Mouse (Mus musculus) left cerebral cortex, adult 18-20 months (tissue): ENCODE data around the gene Klf1. TPM values are rescaled to one million over a fixed set of nuclear protein-coding genes. Genes with fewer than 3 reads are reported as not detected.

Experiments
- DNase-seq, 2 experiments: peaks; one replicate each; pipeline ENCODE4 v3.0.0; 2021 to 2022; ENCODE audit warnings: low spot score in 2 of 2, mixed read lengths in 1 of 2
- long read RNA-seq, 2 experiments: library from polyadenylated mRNA; stranded (forward); transcript quantifications; one replicate each; pipeline ENCODE4 v2.0.0; 2021
- total RNA-seq, 2 experiments: library from RNA; stranded (reverse); gene quantifications; 2 replicates each; pipeline ENCODE4 v1.2.3; 2021

Klf1 gene
- total RNA-seq: under 1 TPM in 1 of 2 experiments, not detected in 1; 0.28 TPM
- long read RNA-seq, experiment 1: 0 reads
- long read RNA-seq, experiment 2: 0 reads

DNA sequence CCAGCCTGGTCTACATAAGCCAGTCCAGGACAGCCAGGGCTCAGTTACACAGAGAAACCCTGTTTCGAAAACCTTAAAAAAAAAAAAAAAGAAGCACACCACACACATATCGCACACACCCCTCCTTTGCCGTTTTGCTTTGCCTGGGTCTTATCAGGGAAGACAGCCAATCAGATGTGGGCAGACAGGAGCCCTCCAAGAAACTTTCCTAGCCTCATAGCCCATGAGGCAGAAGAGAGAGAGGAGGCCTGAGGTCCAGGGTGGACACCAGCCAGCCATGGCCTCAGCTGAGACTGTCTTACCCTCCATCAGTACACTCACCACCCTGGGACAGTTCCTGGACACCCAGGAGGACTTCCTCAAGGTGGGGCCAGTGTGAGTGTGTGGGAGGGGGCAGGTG lies at the start of gene Klf1:
Gene Klf1 (plus strand): TSS at position 177 of the 400 bp plus-strand sequence.
- DNase-seq: no peak

DNA sequence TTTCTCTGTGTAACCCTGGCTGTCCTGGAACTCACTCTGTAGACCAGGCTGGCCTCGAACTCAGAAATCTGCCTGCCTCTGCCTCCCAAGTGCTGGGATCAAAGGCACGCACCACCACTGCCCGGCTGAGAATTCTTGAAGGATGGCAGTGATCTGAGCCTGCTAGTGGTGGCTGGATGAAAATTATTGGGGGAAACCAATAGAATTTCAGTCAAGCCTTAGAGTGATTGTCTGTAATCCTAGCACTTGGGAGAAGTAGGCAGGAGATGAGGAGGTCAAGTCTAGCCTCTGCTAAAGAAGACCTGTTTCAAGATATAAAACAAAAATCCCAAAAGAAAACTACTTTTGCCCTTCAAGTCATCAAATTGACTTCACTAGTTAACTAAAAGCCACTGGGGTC lies 45.3 kb upstream of the Klf1 start:
- no peak for DNase-seq

DNA sequence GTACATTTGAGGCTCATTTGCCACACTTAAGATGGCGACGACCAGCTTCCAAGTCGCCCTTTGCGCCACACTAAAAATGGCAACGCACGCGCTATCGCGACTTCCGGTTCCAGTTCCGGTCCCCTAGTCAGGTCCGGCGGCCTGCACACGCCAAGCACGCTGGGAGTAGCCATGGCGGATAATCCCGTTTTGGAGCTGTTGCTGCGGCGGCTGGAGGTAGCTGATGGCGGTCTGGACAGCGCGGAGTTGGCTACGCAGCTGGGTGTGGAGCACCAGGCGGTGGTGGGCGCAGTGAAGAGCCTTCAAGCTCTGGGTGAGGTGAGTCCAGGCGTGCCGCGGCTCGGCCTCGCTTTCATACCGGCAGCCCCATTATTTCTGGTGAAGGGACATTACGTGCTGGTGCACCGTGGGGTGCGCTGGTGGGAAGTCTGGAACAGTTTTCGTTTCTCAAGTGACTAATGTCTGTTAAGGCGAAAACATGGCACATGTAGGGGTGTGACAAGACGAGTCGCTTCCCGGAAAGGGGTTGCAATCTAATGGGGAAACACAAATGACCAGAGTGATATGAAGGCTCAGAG lies 44.8 kb upstream of the Klf1 start, which contains the start of gene Farsa:
Gene Farsa (plus strand): TSS at position 126 of the 578 bp plus-strand sequence.
- DNase-seq: peak; percentile 93 to 94

DNA sequence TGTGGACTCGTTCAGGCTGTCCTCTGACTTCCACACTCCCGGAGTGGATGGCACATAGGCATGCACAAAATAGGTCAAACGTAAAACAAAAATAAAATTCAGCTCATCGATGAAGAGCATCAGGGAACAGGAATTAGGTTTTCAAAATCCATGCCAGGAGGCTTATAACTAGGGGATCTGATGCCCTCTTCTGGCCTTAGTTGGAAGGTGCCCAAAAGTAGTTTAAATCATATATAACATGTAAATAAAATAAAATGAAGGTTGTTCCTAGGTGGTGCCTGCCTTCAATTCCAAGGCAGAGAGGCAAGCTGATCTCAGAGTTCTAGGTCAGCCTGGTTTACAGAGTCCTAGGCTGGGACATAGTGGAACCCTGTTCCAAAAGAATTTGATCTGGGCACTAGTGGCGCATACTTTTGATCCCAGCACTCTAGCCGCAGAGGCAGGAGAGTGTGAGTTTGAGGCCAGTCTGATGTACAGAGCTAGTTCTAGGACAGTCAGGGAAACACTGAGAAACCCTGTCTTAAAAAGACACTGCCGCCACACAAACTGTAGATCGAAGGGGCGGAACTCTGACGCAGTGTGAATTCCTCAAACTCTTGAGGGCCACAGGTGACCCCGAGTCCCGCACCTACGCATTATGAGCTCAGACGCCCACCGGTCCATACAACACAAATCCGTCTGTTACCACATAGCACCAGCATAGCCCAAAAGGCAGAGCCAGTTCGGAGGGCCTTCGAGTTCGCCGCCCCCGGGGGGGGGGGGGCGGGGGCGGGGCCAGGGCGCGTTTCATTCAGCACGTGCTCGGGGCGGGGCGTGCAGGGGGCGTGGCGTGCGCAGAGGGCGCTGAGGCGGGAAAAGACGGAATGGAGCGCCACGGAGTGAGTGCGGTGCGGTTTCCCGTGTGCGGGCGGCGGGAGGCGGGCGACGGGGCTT lies 30.1 kb upstream of the Klf1 start, which contains the start of gene Syce2:
Gene Syce2 (plus strand): TSS at position 736 of the 933 bp plus-strand sequence.
- DNase-seq: peak; percentile 48 to 49

DNA sequence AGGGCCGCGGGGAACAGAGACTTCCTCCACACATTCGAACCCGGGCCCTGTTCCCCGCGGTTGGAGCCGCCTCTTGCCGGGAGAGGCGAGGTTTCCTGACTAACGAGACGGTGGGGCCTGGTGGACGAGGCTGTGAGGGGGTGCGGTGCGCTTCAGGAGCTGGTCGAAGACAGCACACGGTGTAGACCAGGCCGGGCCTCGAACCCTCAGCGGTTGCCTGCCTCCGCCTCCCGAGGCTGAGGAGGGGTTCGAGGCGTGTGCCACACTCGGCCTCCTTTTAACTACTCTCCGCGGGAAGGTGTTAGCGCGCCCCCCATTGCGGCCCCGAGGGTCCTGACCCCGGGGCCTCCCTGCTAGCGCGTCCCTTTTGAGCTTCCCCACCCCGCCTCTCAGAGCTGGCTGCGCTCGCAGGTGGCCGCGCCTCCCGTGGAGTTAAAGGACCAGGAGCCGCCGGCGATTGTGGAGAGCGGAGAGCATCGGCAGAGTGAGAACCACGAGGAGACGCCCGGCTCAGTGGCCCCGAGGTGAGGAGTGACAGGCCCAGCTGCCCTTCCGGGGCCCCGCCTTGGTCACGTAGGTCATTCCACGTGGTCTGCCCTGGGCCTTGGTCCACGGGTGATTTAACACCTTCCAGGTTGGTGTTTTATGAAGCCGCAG lies 29.3 kb upstream of the Klf1 start:
- no peak for DNase-seq

DNA sequence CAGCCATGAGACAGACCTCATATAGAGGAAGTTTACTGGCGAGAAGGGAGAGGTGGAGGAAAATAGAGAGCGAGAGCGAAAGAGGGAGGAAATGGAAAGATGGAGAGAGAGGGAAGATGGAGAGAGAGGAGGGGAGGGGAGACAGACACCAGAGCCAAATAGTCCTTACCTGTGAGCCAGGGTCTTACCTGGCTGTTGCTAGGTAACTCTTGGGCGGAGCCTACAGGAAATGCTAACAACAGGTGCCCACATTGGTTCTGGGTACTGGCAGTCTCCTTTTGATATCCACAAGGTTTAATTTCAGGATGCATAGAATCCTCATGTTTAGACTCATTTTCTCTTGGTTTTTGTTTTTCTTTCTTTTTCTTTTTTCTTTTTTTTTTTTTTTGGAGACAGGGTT lies 28.7 kb upstream of the Klf1 start:
- DNase-seq: no peak

DNA sequence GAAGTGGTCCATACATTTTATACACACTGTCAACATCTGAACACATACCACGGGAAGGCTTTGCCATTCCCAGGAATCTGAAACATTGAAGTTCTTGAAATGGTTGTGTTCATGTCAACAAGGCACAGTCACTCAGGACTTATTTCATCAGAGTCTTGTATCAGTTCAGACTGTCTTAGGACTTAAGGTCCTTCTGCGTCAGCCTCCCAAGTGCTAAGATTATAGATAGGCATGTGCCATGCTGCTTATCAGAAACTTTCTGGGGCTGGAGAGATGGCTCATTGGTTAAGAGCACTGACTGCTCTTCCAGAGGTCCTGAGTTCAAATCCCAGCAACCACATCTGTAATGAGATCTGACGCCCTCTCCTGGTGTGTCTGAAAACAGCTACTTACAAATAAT lies 27.4 kb upstream of the Klf1 start:
- DNase-seq: no peak

DNA sequence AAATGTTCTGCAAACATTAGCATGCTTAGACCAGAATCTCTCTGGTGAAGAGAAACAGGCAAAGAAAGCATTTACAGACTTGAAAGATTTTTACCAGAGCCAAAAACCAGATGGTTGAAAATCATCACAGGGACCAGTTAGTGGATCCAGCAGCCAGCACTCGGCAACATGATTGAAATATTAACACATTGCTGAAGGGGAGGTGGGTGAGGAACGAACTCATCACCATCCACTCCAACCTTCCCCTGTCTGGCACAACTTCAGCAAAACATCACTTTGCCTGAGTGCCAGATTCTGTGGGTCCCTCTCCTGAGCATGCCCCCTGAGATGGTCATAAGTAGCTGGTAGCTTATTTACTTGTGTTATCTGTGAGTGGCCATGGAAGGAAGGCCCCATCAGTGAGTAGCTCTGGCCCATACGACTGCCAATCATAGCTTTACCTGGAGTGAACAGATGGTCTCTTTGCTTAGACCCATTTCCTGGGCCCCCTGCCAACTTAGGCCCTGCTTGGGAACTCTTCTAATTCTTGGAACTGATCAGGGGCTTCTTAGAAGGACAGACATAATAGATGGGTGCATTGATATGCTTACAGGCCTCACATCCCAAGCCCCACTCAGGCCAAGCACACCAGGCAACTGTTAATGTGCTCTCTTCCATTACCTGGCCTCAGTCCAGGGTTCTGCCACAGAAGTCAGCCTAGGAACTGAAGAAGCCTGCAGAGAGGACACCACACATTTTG lies 24.3 kb upstream of the Klf1 start:
- no peak for DNase-seq

DNA sequence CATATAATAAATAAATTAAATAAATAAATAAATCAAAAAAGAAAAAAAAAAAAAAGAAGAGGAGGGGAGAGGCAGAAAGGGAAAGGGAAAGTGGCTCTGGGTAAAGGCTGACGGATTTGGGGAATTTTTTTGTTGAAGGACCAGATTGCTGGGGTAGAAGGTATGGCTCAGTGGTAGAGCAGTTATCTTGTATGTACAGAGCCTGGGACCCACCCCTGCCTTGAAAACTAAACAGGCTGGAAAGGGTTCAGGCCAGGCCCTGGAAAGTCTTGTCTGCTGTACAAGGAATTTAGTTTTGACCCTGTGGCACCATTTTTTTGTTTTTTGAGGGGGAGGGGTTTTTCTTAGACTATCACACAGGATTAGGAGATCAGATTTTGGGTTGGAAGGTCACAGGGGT lies 22.8 kb upstream of the Klf1 start:
- no peak for DNase-seq

DNA sequence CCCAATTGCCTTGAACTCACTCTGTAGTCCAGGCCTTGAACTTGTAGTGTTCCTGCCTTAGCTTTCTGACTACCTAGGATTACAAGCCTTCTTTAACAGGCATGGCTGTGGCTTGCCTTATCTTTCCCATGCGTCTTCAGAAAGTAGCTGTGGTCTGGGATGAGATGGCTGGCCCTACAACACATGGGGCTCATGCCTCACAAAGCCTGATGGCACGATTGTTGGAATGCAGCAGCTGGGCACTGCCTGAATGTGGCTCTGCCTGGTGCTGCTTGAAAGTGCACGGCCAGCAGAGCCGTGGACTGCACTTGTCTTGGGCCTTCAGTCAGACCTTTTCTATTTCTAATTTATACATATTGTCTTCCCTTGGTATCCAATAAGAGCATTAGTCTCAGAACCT lies 17.0 kb upstream of the Klf1 start:
- no peak for DNase-seq

DNA sequence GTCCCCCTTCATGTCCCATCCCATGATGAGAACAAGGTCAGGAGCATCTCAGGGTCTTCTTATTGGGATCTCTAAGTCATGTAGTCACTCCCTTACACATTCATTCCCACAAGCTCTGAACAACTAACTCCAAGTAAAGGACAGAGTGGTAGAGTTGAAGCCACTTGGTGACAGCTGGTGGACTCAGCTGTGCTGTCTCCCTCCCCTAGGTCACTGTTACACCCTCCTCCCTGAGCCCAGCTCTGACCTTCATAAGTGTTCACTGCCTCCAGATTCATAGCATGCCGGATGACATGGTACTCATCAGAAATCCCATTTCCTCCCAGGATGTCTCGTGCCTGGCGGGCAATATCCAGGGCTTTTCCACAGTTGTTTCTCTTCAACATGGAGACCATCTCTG lies 13.4 kb upstream of the Klf1 start:
- DNase-seq: no peak

DNA sequence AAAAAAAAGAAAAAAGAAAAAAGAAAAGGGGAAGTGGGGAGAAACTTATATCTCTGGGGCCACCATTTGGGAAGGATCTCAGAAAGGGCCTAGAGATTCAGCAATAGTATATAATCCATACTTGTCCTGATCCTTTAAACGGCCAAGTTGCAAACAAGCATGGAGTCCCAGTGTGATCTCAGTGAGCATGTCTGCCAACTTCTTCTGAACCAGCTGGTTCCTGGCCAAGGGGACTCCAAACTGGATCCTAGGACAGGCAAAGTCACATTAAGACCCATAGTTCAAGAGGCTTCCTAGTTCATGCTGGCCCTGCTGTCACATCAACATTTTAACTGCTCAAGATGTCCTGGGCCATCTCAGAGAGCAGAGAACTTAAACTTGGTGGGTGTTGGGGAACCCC lies 12.6 kb upstream of the Klf1 start:
- no peak for DNase-seq

DNA sequence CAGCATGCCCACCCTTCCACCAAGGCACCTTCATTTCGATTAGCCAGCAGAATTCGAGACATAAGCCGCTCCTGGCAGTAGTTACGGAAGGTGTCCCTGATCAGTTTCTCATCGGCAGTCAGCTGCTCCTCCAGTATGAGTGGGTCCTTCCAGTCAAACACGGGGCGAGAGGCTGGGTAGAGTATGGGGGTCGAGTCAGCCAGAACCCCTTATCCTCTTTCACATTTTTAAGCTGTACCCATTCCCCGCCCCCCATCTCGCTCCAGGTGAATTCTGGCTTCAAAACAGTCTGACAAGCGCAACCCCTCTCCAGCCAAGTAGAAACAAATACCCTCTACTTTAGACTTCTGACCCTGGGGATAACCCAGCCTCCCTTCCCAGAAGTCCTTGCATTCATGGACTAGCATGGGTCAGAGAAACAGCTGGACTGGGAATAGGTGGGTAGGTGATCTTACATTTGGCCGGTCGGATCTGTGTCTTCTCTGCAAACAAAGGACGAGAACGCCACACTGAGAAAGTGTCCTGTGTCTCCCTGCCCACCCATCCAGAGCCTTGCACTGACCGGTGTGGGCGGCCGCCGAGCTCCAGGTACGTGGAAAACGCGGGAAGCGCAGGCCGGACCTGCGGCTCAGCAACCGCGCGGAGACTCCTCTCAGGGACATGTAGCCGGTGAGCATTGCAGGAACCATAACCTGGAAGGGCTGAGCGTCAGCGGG lies 8.6 kb upstream of the Klf1 start:
- DNase-seq: no peak

DNA sequence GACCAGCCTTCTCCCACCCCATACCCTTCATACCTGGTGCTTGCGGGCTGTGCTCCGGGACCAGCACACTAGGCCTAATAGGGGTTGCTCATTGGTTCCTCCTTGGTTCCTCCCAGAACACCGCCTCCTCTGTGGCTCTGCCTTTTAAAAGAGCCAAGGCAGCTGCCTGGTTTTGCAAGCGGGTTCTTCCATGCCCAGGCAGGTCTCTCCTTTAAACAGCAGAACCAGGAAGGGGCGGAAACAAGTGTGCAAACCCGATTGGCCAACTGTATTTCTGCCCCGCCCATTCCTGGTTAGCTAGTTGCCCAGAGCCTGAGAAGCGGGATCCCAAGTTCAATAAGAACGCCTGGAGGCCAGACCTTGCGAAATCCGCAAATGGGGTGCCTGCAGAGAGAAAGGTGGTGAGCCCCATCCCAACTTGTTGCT lies 8.0 kb upstream of the Klf1 start, which contains the start of gene Gcdh:
Gene Gcdh (minus strand): TSS at position 213 of the 426 bp plus-strand sequence.
- DNase-seq: peak; percentile 89 to 92

DNA sequence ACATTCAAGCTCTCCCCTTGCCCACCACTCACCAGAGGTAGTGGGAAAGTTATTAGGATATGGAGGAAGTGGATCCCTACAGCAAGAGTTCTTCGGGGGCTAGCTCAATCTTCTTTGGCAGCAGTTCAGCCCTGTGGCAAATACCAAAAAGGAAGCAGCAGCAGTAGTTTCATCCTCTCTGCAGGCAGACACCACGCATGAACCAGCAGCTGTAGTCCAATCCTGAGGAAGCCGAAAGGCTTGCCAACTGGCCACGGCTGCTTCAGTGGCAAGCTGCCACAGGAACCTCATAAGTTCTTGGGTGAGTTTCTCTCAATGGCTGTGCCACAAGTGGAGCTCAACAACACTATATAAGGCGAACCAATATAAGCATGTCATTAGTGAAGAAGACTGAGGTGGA lies 5.8 kb upstream of the Klf1 start:
- DNase-seq: no peak

DNA sequence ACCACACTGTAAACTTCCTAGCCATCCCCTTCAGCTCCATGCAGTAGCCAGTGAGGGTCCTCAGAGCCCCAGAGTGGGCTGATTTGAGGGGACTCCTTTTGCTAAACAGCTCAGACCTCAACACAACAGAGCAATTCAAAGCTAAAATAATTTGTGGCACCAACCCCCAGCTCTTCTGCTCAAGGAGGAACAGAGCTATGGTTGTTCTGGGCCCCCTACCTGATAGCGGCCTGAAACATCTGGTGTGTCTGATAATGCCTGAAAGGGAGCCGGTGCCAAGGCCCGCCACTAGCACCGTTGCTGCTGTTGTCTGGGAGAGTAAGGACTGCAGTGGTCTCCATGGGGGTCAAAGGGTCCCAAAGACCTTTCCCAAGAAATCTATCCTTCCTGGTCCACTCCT lies 657 bp upstream of the Klf1 start:
- no peak for DNase-seq

DNA sequence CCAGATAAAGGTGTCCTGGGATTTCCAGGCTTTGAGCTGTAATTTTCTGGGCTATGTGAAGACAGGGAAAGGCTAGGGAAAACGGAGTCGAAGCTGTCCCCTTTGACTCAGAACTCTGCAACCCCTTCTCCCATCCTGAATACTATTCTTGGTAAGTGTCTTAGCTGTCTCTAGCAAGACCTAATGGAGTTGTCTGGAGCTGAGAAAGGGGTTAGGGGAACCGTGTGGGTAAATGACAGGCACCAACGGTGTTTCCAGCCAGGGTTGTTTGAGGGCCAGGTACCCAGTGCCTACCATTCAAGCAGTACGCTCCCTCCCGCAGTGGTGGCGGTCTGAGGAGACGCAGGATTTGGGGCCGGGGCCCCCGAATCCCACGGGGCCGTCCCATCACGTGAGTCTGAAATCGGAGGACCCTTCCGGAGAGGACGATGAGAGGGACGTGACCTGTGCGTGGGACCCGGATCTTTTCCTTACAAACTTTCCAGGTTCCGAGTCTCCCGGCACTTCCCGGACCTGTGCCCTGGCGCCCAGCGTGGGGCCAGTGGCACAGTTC lies 715 bp downstream of the Klf1 start:
- no peak for DNase-seq

DNA sequence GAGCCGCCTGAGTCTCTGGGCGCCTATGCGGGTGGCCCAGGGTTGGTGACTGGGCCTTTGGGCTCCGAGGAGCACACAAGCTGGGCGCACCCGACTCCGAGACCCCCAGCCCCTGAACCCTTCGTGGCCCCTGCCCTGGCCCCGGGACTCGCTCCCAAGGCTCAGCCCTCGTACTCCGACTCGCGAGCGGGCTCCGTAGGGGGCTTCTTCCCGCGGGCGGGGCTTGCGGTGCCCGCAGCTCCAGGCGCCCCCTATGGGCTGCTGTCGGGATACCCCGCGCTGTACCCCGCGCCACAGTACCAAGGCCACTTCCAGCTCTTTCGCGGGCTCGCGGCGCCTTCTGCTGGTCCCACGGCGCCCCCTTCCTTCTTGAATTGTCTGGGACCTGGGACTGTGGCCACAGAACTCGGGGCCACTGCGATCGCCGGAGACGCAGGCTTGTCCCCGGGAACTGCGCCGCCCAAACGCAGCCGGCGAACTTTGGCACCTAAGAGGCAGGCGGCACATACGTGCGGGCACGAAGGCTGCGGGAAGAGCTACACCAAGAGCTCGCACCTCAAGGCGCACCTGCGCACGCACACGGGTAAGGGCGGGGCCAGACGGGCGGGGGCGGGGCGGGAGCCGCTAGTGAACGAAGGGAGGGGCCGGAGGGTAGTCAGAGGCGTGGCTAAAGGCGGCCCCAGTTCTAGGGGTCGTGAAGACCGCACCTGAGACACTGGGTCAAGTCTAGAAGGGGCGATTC lies 1.4 kb downstream of the Klf1 start:
- peak; percentile 91 to 95 for DNase-seq

DNA sequence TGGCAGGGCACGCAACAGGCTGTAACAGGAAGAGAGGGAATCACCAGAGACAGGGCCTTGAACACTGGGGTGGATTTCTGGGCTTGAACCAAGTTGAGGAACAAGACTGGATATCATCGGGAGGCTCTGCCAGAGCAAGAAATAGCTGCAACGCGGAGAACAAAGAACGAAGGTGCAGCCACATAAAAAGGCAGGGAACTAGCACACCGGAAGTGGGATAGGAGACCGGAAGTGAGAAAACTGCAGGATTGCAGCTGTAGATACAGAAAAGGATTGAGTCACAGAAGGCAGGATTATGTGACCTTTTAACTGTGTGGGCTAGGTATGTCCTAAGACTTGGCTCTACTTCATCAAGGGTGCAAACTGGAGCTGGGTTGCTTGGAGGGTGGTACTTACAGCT lies 2.6 kb downstream of the Klf1 start:
- DNase-seq: no peak
